Mouse (Mus musculus): Measurements from ENCODE around the gene Ccdc155. TPM values are rescaled to one million over a fixed set of nuclear protein-coding genes. Genes with fewer than 3 reads are reported as not detected.

The Ccdc155 gene
- polyA plus RNA-seq, 1 experiment from 2014 or later, result 0.64 TPM

DNA sequence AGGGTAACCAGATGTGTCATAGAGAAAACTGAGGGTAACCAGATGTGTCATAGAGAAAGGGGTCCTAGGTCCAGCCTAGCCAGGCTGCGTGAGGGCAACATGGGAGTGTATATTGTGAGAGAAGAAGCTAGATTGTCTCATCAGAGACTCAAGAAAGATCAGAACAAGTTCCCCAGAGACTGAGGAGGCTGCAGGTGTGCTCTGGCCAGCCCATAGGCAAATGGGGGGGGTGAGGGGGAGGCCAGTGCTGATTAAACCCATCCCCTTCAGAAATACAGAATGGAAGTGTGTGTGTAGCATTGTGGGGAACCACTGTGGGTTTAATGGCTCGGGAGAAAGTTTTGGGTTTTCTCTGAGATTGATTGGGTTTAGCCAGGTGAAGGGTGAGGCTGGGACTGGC is 17.0 kb upstream of the Ccdc155 start:
- no peak overlapping the region for H3K27ac ChIP-seq
- H3K9ac ChIP-seq, result no peak overlapping the region
- peaks cover 13% of the 10 kb centered on the region for H3K4me1 ChIP-seq
- no peak for ATAC-seq (ENCODE audit: insufficient read depth, low FRiP score, low read depth)
- H3K4me2 ChIP-seq, result no peak overlapping the region
- 80% methylated on average over 2 of the region's 2 CpGs for WGBS
- H3K4me3 ChIP-seq (replicated peaks), result no peak overlapping the region
- H3K36me3 ChIP-seq, result peaks cover 68% of the 10 kb centered on the region
- H3K9me3 ChIP-seq, result no peaks in the 10 kb centered on the region
- H3K27me3 ChIP-seq (replicated peaks), result no peaks in the 10 kb centered on the region

- under 1% methylated on average over 13 of the region's 13 CpGs for WGBS
- peaks cover 29% of the 10 kb centered on the region for H3K36me3 ChIP-seq
- peak; percentile 80 for ATAC-seq (ENCODE audit: insufficient read depth, low FRiP score, low read depth)
- peak overlapping the region; percentile 60 for H3K4me2 ChIP-seq
- H3K9ac ChIP-seq, result peak overlapping the region; percentile 82
- peak overlapping the region; percentile 94 for H3K27ac ChIP-seq
- H3K27me3 ChIP-seq (replicated peaks), result peaks cover 9% of the 10 kb centered on the region
- H3K4me1 ChIP-seq, result peaks cover 19% of the 10 kb centered on the region
- no peaks in the 10 kb centered on the region for H3K9me3 ChIP-seq
- H3K4me3 ChIP-seq (replicated peaks), result peak overlapping the region; percentile 83
Observed at GRCm38 (mm10) chr7:45216442-45217183, 11.9 kb upstream of the Ccdc155 start.

DNA sequence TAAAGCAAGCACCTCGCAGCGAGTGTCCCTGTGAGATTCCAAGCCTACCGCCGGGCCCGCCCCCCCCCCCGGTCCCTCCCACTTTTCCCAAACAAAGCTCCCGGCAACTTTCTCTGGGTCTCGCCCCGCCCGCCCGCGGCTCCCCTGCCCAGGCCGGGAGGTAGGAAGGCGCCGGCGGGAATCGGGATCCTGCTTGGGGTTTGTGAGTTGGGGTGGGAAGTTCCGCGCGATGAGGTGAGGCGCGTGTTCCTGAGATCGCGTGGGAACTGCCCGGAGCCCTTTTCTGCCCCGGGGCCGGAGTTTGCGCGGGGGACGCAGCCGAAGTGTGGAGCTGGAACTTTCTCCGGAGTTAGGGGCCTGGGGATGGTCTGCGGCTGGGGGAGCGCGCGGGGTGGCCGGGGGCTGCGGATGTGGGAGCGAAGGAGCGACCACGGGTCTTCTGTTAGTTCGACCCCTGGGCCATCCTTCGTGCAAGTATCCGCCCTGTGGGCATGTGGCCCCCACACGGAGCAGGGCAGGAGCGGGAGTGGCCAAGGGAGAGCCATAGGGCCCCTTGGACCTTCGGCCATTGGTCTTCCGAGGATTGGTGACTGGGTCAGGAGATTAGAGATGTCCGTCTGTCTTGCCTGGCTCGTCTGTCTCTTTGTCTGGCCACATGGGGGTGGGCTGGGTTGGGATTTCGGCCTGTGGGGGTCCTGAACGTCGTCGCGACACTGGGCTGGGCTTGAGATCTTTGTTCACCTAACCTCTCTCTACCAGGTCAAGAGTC is 11.2 kb upstream of the Ccdc155 start, which contains the start of gene Tead2:
Gene Tead2 (plus strand): TSS at position 81 of the 769 bp plus-strand sequence.
- Histone ChIP-seq H3K36me3 (peaks cover 23% of the 10 kb centered on the region), H3K27ac (peak within 1 kb of the TSS; percentile 94), H3K4me1 (peaks cover 21% of the 10 kb centered on the region), H3K9ac (peak within 1 kb of the TSS; percentile 82), H3K27me3 (replicated peaks) (peaks cover 16% of the 10 kb centered on the region), H3K9me3 (no peaks in the 10 kb centered on the region), H3K4me3 (replicated peaks) (peak within 1 kb of the TSS; percentile 83), H3K4me2 (peak within 1 kb of the TSS; percentile 60)
- peak; percentile 44; the same call in 1 of the 2 replicates for ATAC-seq (ENCODE audit: insufficient read depth, low FRiP score, low read depth)
- under 1% methylated on average over 55 of the region's 55 CpGs for WGBS

- Histone ChIP-seq H3K36me3 (peaks cover 5% of the 10 kb centered on the region; the same call in 1 of the 2 replicates), H3K27ac (no peak overlapping the region; the same call in 1 of the 2 replicates), H3K4me3 (replicated peaks) (no peak overlapping the region), H3K4me2 (no peak overlapping the region), H3K4me1 (peaks cover 21% of the 10 kb centered on the region), H3K9ac (no peak overlapping the region), H3K9me3 (no peaks in the 10 kb centered on the region), H3K27me3 (replicated peaks) (peaks cover 24% of the 10 kb centered on the region)
- ATAC-seq (ENCODE audit: insufficient read depth, low FRiP score, low read depth), result no peak
- 71% methylated on average over 5 of the region's 5 CpGs for WGBS
Observed at GRCm38 (mm10) chr7:45213708-45214107, 9.0 kb upstream of the Ccdc155 start.

DNA sequence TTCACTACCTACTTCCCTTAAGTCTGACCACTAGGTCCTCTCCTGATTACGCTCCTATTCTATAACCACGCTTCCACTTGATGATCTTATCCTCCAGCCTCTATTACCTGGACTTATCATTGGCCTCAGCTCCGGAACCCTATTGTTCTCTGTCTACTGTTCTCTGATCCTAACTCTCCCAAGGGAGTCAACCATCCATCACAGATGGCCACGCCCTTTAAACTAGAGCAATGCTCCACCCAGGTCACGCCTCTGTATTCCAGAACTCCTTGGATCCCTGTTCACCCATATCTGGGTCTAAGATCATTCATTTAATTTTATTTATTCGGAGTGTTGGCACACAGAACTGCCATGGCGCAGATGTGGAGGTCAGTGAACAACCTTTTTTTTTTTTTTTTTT is 7.7 kb upstream of the Ccdc155 start:
- no peaks in the 10 kb centered on the region for H3K36me3 ChIP-seq
- H3K4me2 ChIP-seq, result peak overlapping the region; percentile 51
- ATAC-seq (ENCODE audit: insufficient read depth, low FRiP score, low read depth), result no peak
- peaks cover 14% of the 10 kb centered on the region for H3K4me1 ChIP-seq
- no peak overlapping the region for H3K9ac ChIP-seq
- H3K27ac ChIP-seq, result no peak overlapping the region
- peaks cover 24% of the 10 kb centered on the region for H3K27me3 ChIP-seq (replicated peaks)
- WGBS, result 70% methylated on average over 7 of the region's 7 CpGs
- no peaks in the 10 kb centered on the region for H3K9me3 ChIP-seq
- peak overlapping the region; percentile 6; the same call in 1 of the 2 replicates for H3K4me3 ChIP-seq (replicated peaks)

DNA sequence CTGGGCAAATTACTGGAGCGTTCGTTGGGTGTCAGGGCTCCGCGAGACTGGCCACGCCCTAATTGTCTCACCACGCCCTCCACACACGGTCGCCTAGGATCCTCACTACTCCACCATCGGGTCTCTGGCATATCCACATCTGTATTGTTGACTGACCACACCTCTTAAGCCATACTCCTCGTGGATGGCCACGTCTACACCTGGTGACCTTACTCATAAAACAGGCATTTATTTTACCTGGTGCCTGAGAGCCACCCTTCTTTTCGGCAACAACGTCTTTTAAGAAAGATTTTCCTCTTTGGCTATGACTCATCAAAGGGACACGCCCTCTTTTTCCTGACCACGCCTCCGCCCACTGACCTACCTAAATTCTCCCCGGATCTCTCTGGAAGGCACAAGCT is 7.2 kb upstream of the Ccdc155 start, which contains the start of gene Dkkl1:
Gene Dkkl1 (minus strand): TSS at position 297 of the 401 bp plus-strand sequence.
- H3K36me3 ChIP-seq, result no peaks in the 10 kb centered on the region
- H3K9me3 ChIP-seq, result no peaks in the 10 kb centered on the region
- H3K4me2 ChIP-seq, result peak within 1 kb of the TSS; percentile 51
- H3K4me3 ChIP-seq (replicated peaks), result peak within 1 kb of the TSS; percentile 6; the same call in 1 of the 2 replicates
- H3K27me3 ChIP-seq (replicated peaks), result peaks cover 24% of the 10 kb centered on the region
- ATAC-seq (ENCODE audit: insufficient read depth, low FRiP score, low read depth), result no peak
- WGBS, result 4% methylated on average over 17 of the region's 17 CpGs
- no peak within 1 kb of the TSS for H3K9ac ChIP-seq
- H3K27ac ChIP-seq, result no peak within 1 kb of the TSS
- peaks cover 9% of the 10 kb centered on the region for H3K4me1 ChIP-seq

DNA sequence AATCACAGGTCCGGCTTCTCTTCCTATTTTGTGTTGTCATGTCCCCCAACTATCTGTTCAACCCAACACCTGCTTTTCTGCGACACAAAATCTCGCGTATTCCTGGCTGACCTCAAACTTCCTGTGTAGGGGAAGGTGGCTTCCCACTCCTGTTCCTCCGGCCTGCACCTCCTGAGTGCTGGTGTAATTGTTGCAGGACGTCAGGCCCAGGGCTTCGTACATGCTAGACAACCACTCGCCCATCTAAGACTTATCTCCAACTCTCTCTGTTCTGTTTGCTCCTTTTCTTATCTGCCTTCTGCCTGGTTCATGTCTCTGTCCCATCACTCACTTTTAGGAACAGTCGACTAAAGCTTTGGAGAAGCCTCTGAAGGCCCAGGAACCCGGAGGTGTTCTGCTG is 6.4 kb upstream of the Ccdc155 start:
- Histone ChIP-seq H3K27ac (no peak overlapping the region), H3K27me3 (replicated peaks) (peaks cover 24% of the 10 kb centered on the region), H3K36me3 (no peaks in the 10 kb centered on the region), H3K9me3 (no peaks in the 10 kb centered on the region), H3K9ac (no peak overlapping the region), H3K4me1 (peaks cover 8% of the 10 kb centered on the region), H3K4me3 (replicated peaks) (no peak overlapping the region), H3K4me2 (peak overlapping the region; percentile 51; the same call in 1 of the 2 replicates)
- WGBS, result 50% methylated on average over 10 of the region's 10 CpGs
- ATAC-seq (ENCODE audit: insufficient read depth, low FRiP score, low read depth), result no peak

DNA sequence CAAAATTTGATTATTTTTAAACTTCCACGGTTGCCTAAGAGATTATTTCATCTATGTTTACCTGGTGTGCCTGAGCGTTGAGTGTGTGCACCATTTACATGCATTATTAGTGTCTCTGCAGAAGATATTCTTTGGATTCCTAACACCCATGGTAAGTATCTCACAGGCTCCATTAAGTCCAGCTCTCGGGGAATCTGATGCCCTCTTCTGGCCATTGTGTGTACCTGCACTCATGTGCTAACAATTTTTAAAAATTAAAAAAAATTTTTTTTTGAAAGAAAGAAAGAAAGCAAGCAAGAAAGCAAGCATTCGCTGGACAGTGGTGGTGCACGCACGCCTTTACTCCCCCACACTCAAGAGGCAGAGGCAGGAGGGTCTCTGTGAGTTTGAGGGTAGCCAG is 3.6 kb upstream of the Ccdc155 start:
- H3K27me3 ChIP-seq (replicated peaks), result peaks cover 24% of the 10 kb centered on the region
- 74% methylated on average over 6 of the region's 6 CpGs for WGBS

GRCm38 (mm10) chr7:45202654-45203053 is 2.0 kb downstream of the Ccdc155 start:
- H3K27ac ChIP-seq, result peak overlapping the region; percentile 33
- 39% methylated on average over 10 of the region's 10 CpGs for WGBS
- no peaks in the 10 kb centered on the region; the same call in 1 of the 2 replicates for H3K4me1 ChIP-seq
- H3K27me3 ChIP-seq (replicated peaks), result no peaks in the 10 kb centered on the region
- no peak for ATAC-seq (ENCODE audit: insufficient read depth, low FRiP score, low read depth)
- no peak overlapping the region for H3K4me2 ChIP-seq
- no peak overlapping the region for H3K9ac ChIP-seq
- H3K4me3 ChIP-seq (replicated peaks), result no peak overlapping the region
- H3K9me3 ChIP-seq, result no peaks in the 10 kb centered on the region
- H3K36me3 ChIP-seq, result no peaks in the 10 kb centered on the region

More for the DNA sequence above, 3.6 kb upstream of the Ccdc155 start:
- Histone ChIP-seq H3K4me1 (peaks cover 8% of the 10 kb centered on the region), H3K4me2 (no peak overlapping the region), H3K36me3 (no peaks in the 10 kb centered on the region), H3K9ac (no peak overlapping the region), H3K4me3 (replicated peaks) (no peak overlapping the region), H3K27ac (no peak overlapping the region), H3K9me3 (no peaks in the 10 kb centered on the region)
- no peak for ATAC-seq (ENCODE audit: insufficient read depth, low FRiP score, low read depth)

DNA sequence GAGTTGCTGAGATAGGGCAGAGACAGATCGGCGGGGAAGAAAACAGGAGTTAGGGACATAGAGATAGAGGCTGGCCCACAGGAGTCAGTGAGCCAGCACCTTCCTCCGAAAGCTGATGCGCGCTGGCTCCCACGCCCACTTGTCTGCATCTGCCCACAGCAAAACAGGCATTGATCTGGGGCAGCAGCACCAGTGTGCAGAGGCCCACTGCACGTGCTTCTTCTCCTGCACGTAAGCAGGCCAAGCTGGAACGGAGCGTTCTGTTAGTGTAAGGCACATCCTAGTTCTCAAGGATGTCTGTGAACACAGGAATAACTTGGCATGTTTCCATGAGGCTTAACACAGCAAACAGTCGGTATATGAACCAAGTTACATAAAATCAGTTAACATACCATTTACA is 5.7 kb downstream of the Ccdc155 start:
- no peaks in the 10 kb centered on the region for H3K4me1 ChIP-seq
- H3K27me3 ChIP-seq (replicated peaks), result no peaks in the 10 kb centered on the region
- H3K4me3 ChIP-seq (replicated peaks), result no peak overlapping the region
- no peak overlapping the region for H3K27ac ChIP-seq
- WGBS, result 75% methylated on average over 11 of the region's 11 CpGs
- no peaks in the 10 kb centered on the region for H3K9me3 ChIP-seq
- no peak for ATAC-seq (ENCODE audit: insufficient read depth, low FRiP score, low read depth)
- H3K36me3 ChIP-seq, result no peaks in the 10 kb centered on the region
- no peak overlapping the region for H3K9ac ChIP-seq
- no peak overlapping the region for H3K4me2 ChIP-seq

GRCm38 (mm10) chr7:45198435-45198834 is 6.3 kb downstream of the Ccdc155 start:
- 16% methylated on average over 5 of the region's 5 CpGs for WGBS
- ATAC-seq (ENCODE audit: insufficient read depth, low FRiP score, low read depth), result no peak
- Histone ChIP-seq H3K4me3 (replicated peaks) (no peak overlapping the region), H3K27ac (no peak overlapping the region), H3K9me3 (no peaks in the 10 kb centered on the region), H3K9ac (no peak overlapping the region), H3K27me3 (replicated peaks) (no peaks in the 10 kb centered on the region), H3K4me2 (no peak overlapping the region), H3K4me1 (no peaks in the 10 kb centered on the region), H3K36me3 (no peaks in the 10 kb centered on the region)

DNA sequence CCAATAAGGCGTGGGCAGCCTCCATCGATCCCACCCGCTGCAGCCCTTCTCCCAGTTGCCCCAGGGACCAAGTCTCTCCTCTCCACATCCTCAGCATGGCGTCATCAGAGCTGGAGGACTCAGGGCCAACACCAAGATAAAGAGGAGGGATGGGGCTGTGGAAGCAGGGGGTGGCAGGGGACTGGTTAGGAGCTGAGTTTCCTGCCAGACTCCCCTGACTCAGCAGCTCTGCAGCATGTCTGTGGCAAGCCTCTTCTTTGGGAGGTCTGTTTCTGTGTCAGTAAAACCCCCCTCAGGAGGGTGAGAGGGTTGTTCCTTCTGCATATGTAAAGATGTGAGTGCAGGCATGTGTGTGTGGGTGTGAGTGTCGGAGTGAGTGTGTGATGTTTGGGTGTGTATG is 7.7 kb downstream of the Ccdc155 start:
- no peak for ATAC-seq (ENCODE audit: insufficient read depth, low FRiP score, low read depth)
- WGBS, result 75% methylated on average over 5 of the region's 5 CpGs
- 0 out of 2 replicates have a peak, but pooled peaks cover 4% of the 10 kb centered on the region for H3K27me3 ChIP-seq (replicated peaks)
- H3K9ac ChIP-seq, result no peak overlapping the region
- no peaks in the 10 kb centered on the region for H3K9me3 ChIP-seq
- H3K4me1 ChIP-seq, result 0 out of 2 replicates have a peak, but pooled peaks cover 2% of the 10 kb centered on the region
- no peaks in the 10 kb centered on the region for H3K36me3 ChIP-seq
- no peak overlapping the region for H3K4me3 ChIP-seq (replicated peaks)
- no peak overlapping the region for H3K27ac ChIP-seq
- H3K4me2 ChIP-seq, result no peak overlapping the region

Data from stomach, embryonic 15.5 days (tissue).